Mouse (Mus musculus) thymus, postnatal 25 days (tissue): ENCODE results near the gene Srgap3.
"Not testable (repeated sequence)": the region's sequence is repeated elsewhere in the genome, so short reads cannot be mapped to it uniquely, and the experiment has no call there.

Source experiments
- DNase-seq: peaks from one replicate; pipeline ENCODE4 v3.0.0; 2022

Gene Srgap3

DNA sequence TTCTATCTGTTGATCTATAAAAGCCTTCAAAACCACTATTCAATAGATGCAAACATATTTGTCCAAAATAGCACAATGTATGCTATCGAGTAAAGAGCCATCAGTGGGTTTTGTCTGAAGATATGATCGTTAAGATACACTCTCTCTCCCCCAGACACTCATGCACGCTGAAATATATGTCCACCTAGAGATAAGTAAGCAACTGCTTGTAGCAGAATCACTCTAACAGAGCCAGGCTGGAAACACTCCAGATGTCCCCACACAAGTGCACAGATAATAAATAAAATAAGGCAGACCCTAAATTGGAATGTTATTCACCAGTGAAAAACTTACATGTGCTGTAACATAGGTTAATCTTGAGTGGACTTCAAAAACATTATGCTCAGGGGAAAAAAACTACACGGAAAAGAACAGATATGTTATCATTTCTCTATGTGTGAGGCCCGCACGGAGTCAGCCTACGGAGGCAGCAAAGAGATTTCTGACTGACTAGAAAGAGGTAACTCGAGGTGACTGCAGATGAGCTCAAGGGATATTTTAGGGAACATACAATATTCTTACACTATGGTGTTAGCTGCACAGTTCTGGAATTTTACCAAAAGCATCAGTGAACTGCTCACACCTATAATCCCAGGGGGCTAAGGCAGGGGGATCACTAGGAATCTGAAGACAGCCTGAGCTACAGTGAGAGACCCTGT is 39.0 kb downstream of the Srgap3 start:
- no peak for DNase-seq

DNA sequence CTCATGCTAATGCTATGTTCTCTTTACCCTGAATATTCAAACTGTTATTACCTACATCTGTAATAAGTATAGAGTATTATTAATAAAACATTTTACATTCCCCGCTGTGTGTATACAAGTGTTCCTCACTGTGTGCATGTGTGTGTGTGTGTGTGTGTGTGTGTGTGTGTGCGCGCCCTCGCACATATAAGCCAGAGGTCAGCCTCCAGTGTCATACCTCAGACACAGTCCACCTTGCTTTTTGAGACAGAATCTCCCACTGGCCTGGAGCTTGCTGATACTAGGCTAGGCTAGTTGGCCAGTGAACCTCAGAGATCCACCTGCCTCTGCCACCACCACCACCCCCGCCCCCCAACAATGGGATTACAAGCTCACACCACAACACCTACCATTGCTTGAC is 43.3 kb downstream of the Srgap3 start:
- no peak for DNase-seq

DNA sequence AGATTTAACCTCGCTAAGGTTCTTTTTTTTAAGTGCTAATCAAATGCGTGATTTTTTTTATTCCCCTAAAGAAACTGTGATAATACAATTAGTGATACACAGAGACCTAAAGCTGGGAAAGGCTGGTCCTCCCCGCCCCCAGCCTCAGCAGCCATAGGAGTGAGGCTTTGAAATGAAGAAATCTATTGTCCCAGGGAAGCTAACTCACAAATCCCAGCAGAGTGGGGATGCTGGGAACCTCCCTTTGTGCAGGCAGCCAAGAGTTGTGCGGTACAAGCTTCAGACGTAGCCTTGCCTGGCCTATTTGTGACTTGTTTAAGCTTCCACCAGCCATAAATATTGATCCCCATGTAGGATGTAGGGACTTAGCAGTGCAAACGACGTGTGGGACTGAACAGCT is 43.8 kb downstream of the Srgap3 start:
- DNase-seq, result no peak

DNA sequence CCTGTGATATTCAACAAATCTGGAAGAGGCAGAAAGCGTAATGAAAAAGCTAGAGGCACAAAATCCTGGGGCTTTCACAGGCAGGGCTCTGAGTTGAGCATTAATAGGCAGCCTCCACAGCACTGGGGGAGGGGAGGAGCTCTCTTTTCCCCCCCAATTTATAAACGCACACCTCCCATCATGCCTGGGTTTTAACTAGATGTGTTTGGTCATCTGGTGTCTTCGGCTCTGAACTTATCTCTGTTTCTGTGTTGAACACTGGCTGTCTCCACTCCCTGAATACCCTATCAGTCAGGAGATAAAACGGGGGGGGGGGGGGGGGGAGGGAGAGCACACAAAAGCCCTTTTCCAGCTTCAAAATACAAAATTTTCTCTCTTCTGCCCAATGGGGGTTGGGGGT is 44.3 kb downstream of the Srgap3 start:
- no peak for DNase-seq

DNA sequence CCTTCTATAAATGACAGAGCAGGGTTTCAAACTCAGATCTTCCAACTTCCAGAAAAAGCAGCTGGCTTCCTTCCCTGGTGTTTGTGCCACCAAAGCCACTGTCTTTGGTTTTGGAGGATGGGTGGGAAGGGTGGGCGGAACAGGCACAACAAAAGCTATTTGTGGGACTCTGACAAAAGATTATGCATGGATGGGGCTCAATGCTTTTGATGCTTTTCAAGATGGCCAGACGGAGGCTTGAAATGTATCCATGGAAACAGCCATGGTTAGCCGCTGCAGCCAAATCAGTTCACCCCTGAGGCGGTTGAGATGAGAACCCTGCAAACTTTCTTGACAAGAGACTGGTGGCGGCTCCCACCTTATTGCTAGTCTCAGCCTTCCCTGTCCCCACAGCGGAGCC is 46.8 kb downstream of the Srgap3 start:
- no peak for DNase-seq

DNA sequence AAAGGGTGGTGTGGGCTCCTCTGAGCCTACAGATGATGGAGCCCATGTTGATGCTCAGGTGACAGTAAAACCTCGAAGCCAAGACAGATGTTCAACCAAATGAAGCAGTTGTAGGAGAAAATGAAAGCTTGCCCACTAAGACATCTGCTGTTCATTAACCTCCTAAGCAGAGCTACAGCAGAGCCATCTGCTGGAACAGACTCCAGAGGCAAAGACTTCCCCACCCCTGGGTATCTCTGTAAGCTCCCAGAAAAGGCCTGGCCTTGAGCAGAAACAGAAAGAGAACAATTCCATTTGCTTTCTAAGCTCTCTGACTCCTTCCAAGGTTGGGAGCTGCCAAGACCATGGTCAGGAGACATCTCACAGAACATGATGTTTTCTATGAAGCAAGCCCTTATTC is 47.4 kb downstream of the Srgap3 start:
- no peak for DNase-seq

DNA sequence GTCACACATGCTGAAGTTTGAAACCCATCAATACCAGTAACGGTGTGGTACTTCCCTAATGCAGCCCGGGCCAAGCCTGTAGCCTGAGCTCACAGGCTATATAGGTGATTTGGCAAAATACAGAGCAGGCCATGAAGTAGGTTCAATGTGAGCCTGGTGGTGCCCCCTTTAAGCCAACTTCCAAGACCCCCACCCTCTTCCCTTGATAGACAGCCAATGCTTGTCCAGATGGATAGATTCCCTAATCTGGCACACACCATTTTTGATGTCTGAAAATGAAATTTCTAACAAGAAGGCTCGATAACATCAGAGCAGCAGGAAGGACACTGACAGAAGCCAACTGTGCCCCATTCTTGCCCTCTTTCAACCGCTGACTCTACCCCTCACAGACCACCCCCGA is 47.8 kb downstream of the Srgap3 start:
- DNase-seq, result no peak

DNA sequence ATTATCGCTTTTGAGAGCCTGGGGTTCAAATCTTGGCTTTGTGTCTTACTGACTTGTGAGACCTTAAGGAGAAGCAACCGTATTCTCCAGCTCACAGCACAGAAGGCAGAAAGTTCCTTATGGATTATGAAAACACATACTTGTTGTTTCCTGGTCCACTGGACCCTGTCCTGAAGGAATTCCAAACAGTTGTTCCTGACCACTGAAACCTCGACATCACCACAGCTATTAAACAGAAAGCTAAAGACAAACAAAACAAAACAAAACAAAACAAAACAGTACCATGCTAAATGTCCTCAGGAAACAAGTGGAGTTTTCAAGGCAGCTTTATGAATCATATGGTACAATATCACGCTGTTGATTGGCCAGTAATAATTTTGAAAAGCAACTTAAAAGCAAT is 48.6 kb downstream of the Srgap3 start:
- no peak for DNase-seq

DNA sequence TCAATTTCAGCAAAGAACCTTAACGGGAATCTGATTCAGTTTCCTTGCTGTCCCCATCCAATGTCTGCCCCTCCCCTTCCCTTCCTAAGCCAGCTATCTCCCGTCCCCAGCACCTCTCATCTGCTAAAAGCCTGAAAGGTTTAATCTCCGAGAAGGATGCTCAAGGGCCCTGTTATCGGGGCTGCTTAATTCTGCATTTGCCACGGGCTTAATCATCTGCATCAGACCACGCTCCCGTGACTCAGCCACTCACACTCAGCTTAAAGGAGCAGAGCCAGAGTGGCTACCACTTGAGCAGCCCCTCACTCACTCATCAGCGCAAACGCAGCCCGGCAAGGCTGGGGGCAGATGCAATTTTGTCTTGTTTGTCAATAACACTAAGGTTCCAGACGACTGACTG is 50.7 kb downstream of the Srgap3 start:
- no peak for DNase-seq

DNA sequence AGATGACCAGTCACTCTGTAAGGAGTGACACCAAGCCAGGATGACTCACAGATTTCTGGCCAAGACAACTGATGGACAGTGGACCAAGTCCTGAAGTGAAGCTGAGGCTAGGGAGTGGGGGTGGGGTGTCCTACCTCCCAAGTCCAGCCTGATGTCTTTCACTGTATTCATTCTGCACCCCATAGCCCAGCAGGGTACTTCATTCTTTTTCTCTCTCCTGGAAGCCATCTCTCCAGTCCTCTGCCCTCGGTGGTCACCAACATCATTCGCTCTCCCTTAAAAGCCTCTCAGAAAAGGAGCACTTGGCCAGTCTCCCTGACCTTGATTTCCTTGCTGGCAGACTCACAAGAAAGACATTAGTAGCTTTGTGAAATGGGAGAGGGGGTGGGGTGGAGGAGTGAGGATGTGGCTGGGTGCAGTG is 56.7 kb downstream of the Srgap3 start:
- DNase-seq, result no peak

DNA sequence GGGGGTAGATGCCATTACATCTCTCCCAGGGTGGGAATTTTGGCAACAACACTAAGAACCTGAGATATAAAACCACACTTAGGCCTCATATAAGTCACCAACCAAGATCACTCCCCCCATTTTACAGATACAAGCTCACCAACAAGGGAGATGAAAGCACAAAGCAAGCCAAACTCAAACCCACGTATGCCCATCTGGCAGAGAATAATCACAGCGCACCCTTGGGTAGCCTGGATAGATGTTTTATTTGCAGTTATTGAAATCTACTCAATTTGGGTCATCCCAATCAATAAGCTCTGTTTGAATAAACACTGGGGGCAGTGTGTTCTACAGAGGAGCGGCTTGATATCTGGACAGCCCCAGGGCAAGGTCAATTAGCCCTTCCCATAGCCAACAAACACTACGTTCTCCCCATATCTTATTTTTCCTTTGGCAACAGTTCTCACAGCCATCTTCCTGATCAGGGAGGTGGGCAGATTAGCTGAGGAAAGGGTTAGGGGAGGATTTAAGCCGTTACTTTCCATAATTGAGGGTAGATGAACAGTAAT is 63.4 kb downstream of the Srgap3 start:
- DNase-seq, result no peak

DNA sequence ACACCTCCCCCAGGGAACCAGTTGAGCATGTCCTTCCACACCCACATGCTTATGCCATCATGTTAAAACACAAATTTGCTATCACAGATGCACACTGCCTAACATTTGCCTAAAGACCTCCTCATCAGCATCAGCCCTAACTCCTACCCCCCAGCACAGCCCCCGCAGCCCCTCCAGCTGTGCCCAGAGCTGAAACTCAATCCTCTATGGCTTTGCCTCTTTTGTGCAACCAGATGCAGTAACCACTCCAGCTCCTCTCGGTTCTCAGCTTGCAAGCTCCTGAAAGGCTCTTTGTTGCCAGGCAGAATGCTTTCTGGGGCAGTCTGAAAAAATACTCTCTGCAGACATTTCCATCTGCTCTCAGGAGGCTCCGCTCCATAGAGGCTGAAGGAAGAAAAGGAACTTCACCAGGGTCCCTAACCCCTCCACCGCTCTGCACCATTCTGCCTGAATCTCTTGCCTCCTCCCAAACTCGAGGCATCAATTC is 67.0 kb downstream of the Srgap3 start:
- DNase-seq, result no peak

DNA sequence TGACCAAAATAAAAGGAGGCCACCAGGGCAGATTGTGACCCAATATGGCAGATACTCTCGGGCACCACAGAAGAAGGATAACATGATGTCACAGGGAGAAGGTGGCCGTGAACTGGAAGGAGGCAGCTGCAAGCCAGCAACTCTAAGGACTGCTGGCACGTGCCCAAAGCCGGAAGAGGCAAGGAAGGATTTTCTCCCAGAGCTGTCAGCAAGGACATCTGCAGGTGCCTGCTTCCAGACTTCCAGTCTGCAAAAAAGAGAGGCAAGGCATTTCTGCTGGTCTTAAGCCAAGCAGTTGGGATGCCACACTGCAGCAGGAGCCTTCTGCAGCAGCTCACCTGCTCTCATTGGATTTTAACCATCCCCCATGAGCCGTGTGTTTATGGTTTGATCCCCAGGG is 67.9 kb downstream of the Srgap3 start:
- no peak for DNase-seq

DNA sequence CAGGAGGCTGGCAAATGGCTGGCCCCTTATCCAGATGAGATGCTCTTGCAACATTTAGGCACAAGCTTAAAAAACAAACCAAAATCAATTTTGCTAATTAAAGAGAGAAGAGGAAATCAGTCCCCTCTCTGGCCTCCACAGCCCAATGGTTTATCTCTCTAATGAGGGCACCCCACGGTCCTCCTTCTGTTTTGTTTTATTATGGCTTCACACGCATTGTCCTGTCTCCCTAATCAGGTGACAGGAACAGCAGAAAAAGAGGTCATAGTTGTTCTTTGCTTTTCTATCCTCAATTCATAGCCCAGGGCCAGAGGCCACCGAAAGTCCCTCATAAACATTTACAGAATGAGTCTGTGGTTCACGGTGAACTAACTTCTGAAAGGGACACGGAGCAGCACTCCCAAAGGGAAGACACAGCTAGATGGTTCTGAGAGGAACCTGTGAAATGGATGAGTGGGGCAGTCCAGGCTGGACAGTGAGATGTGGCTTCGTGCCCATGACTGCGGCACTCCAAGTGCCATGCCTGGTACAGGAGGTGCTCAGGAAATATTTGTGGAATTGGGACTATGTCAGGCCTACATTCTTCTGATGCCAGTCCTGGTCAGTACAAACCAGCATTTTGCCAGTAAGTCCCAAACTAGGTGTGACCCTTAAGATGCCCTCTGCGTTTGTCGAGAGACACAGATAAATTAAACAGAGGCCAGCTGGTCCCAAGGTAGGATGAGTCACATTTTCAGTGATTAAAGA is 73.8 kb downstream of the Srgap3 start:
- no peak for DNase-seq

DNA sequence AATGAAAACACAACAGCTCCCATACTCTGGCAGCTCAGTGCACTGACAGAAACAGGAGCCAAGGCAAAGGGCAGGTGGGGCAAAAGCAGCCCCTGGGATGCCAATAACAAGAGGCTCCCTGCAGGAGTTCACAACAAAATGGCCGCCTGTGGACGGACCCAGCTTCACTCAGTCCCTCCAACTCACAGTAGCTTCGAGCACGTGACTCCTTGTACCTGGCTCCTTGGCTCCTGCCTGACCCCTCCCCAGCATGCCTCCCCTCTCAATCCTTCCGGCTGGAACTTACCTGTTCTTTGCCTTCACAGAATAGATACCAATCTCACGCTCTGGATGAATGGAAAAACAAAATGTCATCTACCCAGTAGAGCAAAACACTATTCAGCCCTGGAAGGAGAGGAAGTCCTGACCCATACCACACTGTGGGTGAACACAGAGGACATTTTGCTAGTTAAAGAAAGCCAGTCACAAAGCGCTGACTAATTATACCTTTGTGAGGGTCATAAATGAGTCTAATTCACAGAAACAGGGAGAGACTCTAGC is 75.8 kb downstream of the Srgap3 start:
- DNase-seq, result no peak

DNA sequence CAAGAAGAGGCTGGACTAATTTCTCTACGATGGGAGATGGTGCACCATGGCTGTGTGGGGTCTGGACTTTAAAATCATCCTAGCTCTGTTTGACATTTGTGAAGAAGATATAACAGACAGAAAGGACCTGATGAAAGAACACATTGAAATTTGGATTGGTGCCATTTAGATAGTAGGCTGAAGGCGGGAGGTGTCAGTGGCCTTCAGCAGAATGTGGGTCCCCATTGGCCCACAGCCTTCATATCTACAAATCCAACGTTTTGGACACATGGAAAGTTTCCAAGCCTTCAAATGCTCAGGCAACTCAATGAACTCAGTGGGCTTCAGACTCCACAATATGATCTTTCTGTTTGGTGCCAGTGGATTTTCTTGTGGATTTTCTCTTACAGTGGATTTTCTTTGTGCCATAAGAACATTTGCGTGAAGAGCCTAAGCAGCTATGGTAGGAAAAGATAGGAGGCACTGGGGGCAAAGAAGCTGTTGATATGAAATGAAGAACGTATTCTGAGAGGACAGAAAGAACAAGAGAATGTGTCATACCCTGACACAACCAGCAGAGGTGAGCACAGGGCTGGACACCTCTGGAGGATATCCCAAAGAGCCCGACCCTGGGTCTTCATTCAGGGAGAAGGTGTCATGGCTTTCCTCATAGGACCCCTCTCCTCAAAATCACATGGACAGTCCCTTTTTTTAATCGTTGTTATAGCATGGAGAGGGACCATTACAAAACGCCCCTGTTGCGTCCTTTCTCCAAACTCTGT is 78.7 kb downstream of the Srgap3 start:
- no peak for DNase-seq

DNA sequence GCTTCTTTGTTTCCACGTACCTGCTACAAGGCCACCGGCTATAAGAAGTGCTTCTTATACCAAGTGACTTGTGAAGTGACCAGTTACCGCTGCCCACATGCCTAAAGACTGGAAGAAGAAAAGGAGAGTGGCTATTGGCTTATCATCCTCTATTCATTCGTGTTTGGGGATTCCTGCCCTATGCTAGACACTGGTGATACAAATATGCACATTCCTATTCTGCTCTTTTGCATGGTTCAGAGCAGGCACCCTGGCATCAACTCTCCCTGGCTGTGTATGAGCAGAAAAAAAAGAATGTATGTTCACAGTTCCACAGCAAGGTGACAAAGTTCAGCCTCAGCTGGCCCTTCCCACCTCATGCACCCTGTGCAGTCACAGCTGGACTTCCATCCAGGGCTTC is 81.0 kb downstream of the Srgap3 start:
- no peak for DNase-seq

DNA sequence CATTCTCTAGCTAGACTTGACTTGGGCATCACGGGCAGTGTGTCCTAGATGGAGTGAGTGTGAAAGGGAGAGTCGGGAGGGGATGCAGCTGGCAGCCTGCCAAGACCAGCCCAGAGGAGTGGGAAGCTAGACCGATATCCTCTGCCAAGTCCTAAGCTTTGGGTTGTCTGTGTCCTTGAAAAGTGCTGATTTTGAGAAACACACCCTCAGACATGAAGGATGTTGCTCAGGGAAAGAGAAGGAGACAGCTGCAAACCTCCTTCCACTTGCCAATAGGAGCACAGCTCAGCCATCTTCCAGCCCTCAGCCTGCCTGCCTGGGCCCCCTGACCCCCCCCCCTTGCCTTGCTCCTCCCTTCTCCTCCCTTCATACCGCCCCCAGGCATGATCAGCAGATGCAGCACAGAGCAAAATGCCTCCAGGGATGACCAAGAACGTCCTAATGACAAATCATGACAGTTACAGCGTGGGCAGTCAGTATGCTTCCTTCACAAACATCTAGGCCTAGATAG is 82.0 kb downstream of the Srgap3 start:
- no peak for DNase-seq

DNA sequence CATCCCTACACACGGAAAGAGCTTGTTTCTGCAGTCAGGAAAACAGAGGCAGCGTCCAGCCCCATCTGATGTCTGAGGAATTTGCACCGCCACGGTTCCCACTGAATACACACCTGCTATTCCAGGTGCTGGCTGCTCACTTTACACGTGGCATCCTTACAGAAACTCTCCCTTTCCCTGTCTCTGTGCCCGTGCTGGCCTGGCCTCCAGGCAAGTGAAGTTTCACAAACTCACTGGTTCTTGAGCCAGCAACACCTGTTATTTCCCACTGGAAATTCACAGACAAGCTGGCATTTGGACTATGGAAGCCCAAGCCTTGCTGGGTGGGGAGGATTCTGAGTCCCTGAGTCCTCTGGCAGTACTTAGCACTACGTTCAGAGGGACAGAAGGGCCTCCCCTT is 84.6 kb downstream of the Srgap3 start:
- DNase-seq, result no peak

DNA sequence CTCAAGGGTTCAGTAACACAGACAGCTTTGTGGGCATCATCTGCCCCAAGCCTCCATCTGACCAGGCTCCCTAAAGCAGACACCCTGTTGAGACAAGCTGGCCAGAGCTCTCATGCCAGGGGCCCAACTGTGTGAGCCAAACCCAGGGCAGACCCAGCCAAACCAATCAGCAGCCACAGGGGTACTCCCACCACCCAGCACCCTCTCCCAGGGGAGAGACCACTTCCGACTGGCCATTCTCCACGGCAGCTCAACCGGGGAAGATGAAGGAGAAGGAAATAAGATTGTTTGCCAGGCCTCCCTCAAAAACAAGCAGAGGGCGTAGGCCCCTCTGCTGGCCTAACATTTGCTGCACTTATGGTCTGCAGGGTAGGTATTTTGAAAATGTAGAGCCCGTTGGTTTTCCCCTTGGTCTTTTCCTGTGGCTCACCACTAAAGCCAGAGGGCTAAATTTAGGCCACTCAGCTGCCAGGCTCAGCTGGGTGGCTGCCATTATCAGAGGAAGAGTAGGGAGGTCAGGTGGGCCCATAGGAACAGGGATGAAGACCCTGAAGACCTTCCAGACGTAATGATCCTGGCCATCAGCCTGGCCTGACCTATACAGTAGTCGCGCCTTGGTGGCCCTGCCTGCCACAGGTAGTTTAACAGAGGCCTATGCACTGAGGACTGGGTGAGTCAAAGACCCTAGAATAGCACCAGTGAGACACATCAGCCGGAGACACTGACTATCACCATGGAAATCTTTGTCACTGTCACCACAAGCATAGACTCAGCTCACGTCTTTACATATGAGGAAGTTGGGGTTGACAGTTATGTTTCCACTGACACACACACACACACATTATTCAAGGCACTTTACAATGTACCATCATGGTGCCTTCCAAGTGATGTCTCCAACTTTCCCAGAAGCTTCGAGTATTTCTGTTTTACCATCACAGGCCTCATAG is 85.4 kb downstream of the Srgap3 start:
- DNase-seq, result no peak

DNA sequence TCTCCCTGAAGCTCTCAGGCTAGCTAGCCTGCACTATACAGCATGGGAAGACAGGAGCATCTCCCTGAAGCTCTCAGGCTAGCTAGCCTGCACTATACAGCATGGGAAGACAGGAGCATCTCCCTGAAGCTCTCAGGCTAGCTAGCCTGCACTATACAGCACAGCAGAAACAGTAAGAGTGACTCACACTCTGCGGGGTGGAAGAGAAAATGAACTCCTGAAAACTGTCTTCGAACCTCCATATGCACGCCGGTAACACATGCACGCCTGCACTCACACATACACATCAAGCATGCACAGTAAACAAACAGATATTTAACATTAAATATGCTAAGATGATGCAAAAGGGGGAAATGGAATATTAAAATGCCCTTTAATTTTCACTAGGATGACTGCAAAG is 86.8 kb downstream of the Srgap3 start:
- not testable (repeated sequence) for DNase-seq

DNA sequence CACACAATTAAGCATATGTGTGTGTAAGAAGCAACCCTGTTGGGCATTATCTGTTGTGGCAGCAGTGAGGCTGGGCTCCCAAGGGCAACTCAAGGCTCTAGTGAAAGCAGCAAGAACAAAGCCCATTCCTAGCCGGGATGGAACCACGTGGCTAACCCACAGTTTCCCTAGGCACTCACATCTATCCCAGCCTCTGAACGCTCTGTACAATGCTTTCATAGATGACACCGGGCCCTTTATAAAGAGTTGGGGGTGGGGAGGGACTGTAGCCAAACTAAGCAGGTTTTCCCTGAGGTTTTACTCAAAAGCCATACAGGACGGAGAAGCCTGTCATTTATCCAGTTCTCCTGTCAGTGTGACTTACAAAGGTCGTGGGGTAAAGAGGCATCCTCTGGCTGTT is 90.0 kb downstream of the Srgap3 start:
- no peak for DNase-seq
